15 mouse cellular contexts compared by ENCODE assay signal in genomic region chrX:17521221-17521716, GRCm38 (mm10). TPM values are rescaled to one million over a fixed set of nuclear protein-coding genes. Genes with fewer than 3 reads are reported as not detected.
DNase-seq lines count a peak whose midpoint lies in the region; TF ChIP-seq lines count a peak whose summit lies in the region.
"Had no signal": no experiment of that assay in that cellular context is flagged by ENCODE, and none has a peak within 500 bp of the region (broad histone marks: within the 10 kb centered on the region; RNA-seq: fewer than 3 reads in every experiment).

No protein-coding gene starts in this region.

- DNase-seq in A20 (ENCODE audit: low read depth, low spot score) (peak; percentile 27), CH12.LX (ENCODE audit: extremely low read depth) (peak; percentile 17)
- DNase-seq in embryo, embryonic 10.5 days (ENCODE audit: low spot score): peak; percentile 67
- peak; percentile 17 for DNase-seq in induced T-regulatory cell, adult 2 months (ENCODE audit: low read depth)
- DNase-seq in cerebellum, postnatal 4 days (ENCODE audit: low spot score in 2 of 2): no peak
- DNase-seq in adrenal gland, postnatal 36 days: no peak
- no peak for DNase-seq in urinary bladder, postnatal 36 days (ENCODE audit: low spot score in 2 of 2)
- DNase-seq in right cerebral cortex, postnatal 25 days: no peak
- DNase-seq: adrenal gland, postnatal 25 days; cerebellum, adult 8-10 months; gastrocnemius, postnatal 10 days; liver, postnatal 0 days; thymus, postnatal 25 days had no signal

- H3K27me3 ChIP-seq in CH12.LX (replicated peaks): no peaks in the 10 kb centered on the region
- H3K27me3 ChIP-seq: megakaryocyte, embryonic 14.5 days had no signal

- H3K9me3 ChIP-seq in CH12.LX (replicated peaks; ENCODE audit: low read length): no peaks in the 10 kb centered on the region
- H3K9me3 ChIP-seq: megakaryocyte, embryonic 14.5 days had no signal

- H3K27ac ChIP-seq in CH12.LX (ENCODE audit: insufficient read depth, low read depth): no peak overlapping the region
- H3K27ac ChIP-seq: layer of hippocampus, adult 2 months had no signal

- no peaks in the 10 kb centered on the region for H3K79me2 ChIP-seq in CH12.LX (replicated peaks; ENCODE audit: control insufficient read depth, extremely low read depth, insufficient read depth, poor library complexity, severe bottlenecking)

- H3K4me3 ChIP-seq in CH12.LX (replicated peaks in 1 of 3; ENCODE audit: low read depth in 2 of 3, low read length in 2 of 3, poor library complexity in 1 of 3): no peak overlapping the region
- H3K4me3 ChIP-seq: layer of hippocampus, adult 2 months; megakaryocyte, embryonic 14.5 days had no signal

- no peak overlapping the region for H3K9ac ChIP-seq in CH12.LX (ENCODE audit: insufficient read depth, low read depth)
- H3K9ac ChIP-seq: liver, postnatal 0 days had no signal

- in situ Hi-C loops in CH12.LX (cut with MboI; ENCODE audit: low pct_ligation_motif_present, low pct_unique_long_range_greater_than_20kb, low sequenced_read_pairs): no loop called here

- H3K4me2 ChIP-seq in CH12.LX (ENCODE audit: insufficient read depth, low read depth, poor library complexity, severe bottlenecking): no peak overlapping the region; the same call in 1 of the 2 replicates

- H3K36me3 ChIP-seq in CH12.LX (replicated peaks in 1 of 2; ENCODE audit: control insufficient read depth in 1 of 2, insufficient read depth in 1 of 2, low read length in 1 of 2): no peaks in the 10 kb centered on the region

- no peak for TF ChIP-seq CTCF in CH12.LX (conservative IDR thresholded peaks at IDR 0.05 in 1 of 2, IDR thresholded peaks at IDR 0.05 in 1 of 2; ENCODE audit: low read depth in 2 of 2, low read length in 2 of 2)

- no peak for TF ChIP-seq EP300 in CH12.LX (IDR thresholded peaks at IDR 0.05; ENCODE audit: low read length)

- TF ChIP-seq RAD21 in CH12.LX (IDR thresholded peaks at IDR 0.05; ENCODE audit: low read depth, low read length): no peak

- no peak for TF ChIP-seq POLR2A in CH12.LX (IDR thresholded peaks at IDR 0.05; ENCODE audit: low read depth, low read length)

- peaks cover 0 to 12% of the 10 kb centered on the region in 2 experiments; a peak in 1 of 4 replicates for H3K4me1 ChIP-seq in CH12.LX (ENCODE audit: control insufficient read depth in 1 of 2, insufficient read depth in 2 of 2)
- H3K4me1 ChIP-seq: megakaryocyte, embryonic 14.5 days had no signal

- dilution Hi-C loops in CH12.LX (cut with MboI; ENCODE audit: extremely low pct_ligation_motif_present, extremely low pct_unique_long_range_greater_than_20kb, low sequenced_read_pairs): no loop called here

TF ChIP-seq in CH12.LX, 34 proteins besides CTCF, POLR2A, EP300 and RAD21:
- TF ChIP-seq NELFE (IDR thresholded peaks at IDR 0.05; ENCODE audit: low read depth, low read length) (no peak), POLR2AphosphoS2 (IDR thresholded peaks at IDR 0.05; ENCODE audit: low read depth, low read length) (no peak), TCF12 (IDR thresholded peaks at IDR 0.05; ENCODE audit: low read depth, low read length) (no peak), NRF1 (IDR thresholded peaks at IDR 0.05; ENCODE audit: low read depth, low read length) (no peak), MXI1 (IDR thresholded peaks at IDR 0.05; ENCODE audit: low read depth, low read length) (no peak), TBP (conservative IDR thresholded peaks at IDR 0.05; ENCODE audit: low read depth, low read length) (no peak), MAX (IDR thresholded peaks at IDR 0.05; ENCODE audit: low read length) (no peak)

RNA-seq across cellular contexts. Expression of gene Fundc1, which starts 50.9 kb away (rescaled TPM):
- total RNA-seq in CH12.LX (2012; rRNA removed) (10.6 and 13.8 TPM in 2 replicates), CH12.LX (2014; rRNA removed) (45.0 and 47.3 TPM in 2 replicates)
- 34.3 and 35.9 TPM in 2 replicates for polyA plus RNA-seq in CH12.LX (2012; ENCODE audit: insufficient read length, low read depth)
- 10 to 100 TPM; 45.0 to 66.1 TPM for total RNA-seq in adrenal gland, postnatal 36 days (2021)

Comparison
In these comparisons a context has a peak if more than half of its experiments do, and no peak if none do; other contexts are left out.
1. DNase-seq: peak in A20 (single experiment), CH12.LX (single experiment), embryo, embryonic 10.5 days (single experiment) and induced T-regulatory cell, adult 2 months (single experiment); none in cerebellum, postnatal 4 days (0 of 2), adrenal gland, postnatal 36 days (0 of 2), urinary bladder, postnatal 36 days (0 of 2) and right cerebral cortex, postnatal 25 days (single experiment).